Mouse (Mus musculus) intestine, embryonic 14.5 days (tissue): ENCODE data around the gene Arl3. TPM values are rescaled to one million over a fixed set of nuclear protein-coding genes. Genes with fewer than 3 reads are reported as not detected.
A peak's percentile ranks its signal among the peaks of the same experiment; 100 is the strongest.

Experiments used
- ATAC-seq: fragments of 200-750 bp; cut with Nextera tagmentation; replicated peaks from 2 replicates; pipeline ENCODE4 v1.8.0; 2017; ENCODE audit warnings: low read depth, moderate number of reproducible peaks, moderate TSS enrichment, moderate library complexity; ENCODE audit not compliant: low FRiP score, low TSS enrichment
- DNase-seq: peaks from one replicate; pipeline ENCODE4 v3.0.0-alpha.2; 2018; ENCODE audit warnings: low spot score
- H3K27ac ChIP-seq: fragments of 300-500 bp; sonication (generic); 2 replicates; pipeline ENCODE4 v1.5.1; 2014; ENCODE audit warnings: low read depth, mild to moderate bottlenecking, control low read depth
- H3K27me3 ChIP-seq: fragments of 300-500 bp; sonication (generic); replicated peaks from 2 replicates; pipeline ENCODE4 v1.6.1; 2014; ENCODE audit warnings: low read length, control low read depth; ENCODE audit not compliant: control insufficient read depth, insufficient read depth
- H3K36me3 ChIP-seq: fragments of 300-500 bp; sonication (generic); 2 replicates; pipeline ENCODE4 v1.6.1; 2014; ENCODE audit warnings: low read length, control low read depth; ENCODE audit not compliant: control insufficient read depth, insufficient read depth
- H3K4me1 ChIP-seq: fragments of 300-500 bp; sonication (generic); replicated peaks from 2 replicates; pipeline ENCODE4 v1.6.1; 2014; ENCODE audit warnings: low read length, control low read depth, mixed read lengths; ENCODE audit not compliant: control insufficient read depth, insufficient read depth
- H3K4me2 ChIP-seq: fragments of 300-500 bp; sonication (generic); 2 replicates; pipeline ENCODE4 v1.6.1; 2014; ENCODE audit warnings: low read length
- H3K4me3 ChIP-seq: fragments of 300-500 bp; sonication (generic); 2 replicates; pipeline ENCODE4 v1.5.1; 2014; ENCODE audit warnings: low read depth, low read length, control low read depth, mixed read lengths
- H3K9ac ChIP-seq: fragments of 300-500 bp; sonication (generic); 2 replicates; pipeline ENCODE4 v1.6.1; 2014; ENCODE audit warnings: mild to moderate bottlenecking, low read length
- H3K9me3 ChIP-seq: fragments of 300-500 bp; sonication (generic); 2 replicates; pipeline ENCODE4 v1.6.1; 2016; ENCODE audit warnings: low read length, control low read depth; ENCODE audit not compliant: control insufficient read depth
- WGBS: fragments of 180-500 bp; shearing (Covaris S2); extraction: QIAGEN DNeasy Blood & Tissue Kit; methylation state at CpG from one replicate; pipeline ENCODE4 v1.1.7; 2014; 5-methylcytosine and 5-hydroxymethylcytosine counted together
- polyA plus RNA-seq: library from polyadenylated mRNA; unstranded; fragments of >200 nt; fragmentation: Nextera tagmentation; extraction: Ambion mirVana; gene quantifications from 2 replicates; pipeline ENCODE4 v1.2.1, GENCODE M21; 2014

The Arl3 gene
- polyA plus RNA-seq, 1 experiment from 2014 or later, result 64.3 TPM

DNA sequence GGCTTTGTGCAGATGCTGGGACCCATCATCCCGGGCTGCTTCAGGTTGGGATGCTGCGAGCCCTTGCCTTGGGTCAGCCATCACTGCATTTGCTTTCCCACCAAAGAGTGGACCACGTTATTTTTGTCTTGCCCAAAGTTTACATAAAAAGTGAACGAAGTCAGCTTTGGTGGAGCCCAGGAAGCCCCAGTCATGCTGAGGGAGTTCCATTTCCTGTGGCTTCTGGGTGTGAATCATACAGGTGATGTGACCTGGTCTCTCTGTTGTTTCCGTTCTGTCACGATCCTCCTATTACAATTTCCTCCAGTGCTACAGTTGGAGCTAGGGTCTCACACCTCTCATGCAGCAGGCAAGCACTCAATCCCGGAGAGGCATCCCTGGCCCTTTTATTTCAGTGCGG lies 44.4 kb upstream of the Arl3 start:
- Histone ChIP-seq H3K4me2 (no peak overlapping the region), H3K9me3 (no peaks in the 10 kb centered on the region), H3K4me1 (peaks cover 34% of the 10 kb centered on the region), H3K9ac (no peak overlapping the region), H3K27ac (no peak overlapping the region), H3K36me3 (peaks cover 18% of the 10 kb centered on the region; the same call in 1 of the 2 replicates), H3K4me3 (no peak overlapping the region), H3K27me3 (no peaks in the 10 kb centered on the region)
- ATAC-seq (no peak), DNase-seq (no peak)
- 63% methylated on average over 8 of the region's 8 CpGs for WGBS

- Histone ChIP-seq H3K36me3 (peaks cover 18% of the 10 kb centered on the region; the same call in 1 of the 2 replicates), H3K4me1 (peaks cover 24% of the 10 kb centered on the region), H3K4me2 (no peak overlapping the region), H3K4me3 (no peak overlapping the region), H3K27me3 (no peaks in the 10 kb centered on the region), H3K9me3 (no peaks in the 10 kb centered on the region), H3K27ac (no peak overlapping the region), H3K9ac (no peak overlapping the region)
- DNase-seq, result no peak
- WGBS, result 54% methylated on average over 11 of the region's 11 CpGs
- no peak for ATAC-seq
Observed at GRCm38 (mm10) chr19:46616378-46616777, 43.4 kb upstream of the Arl3 start.

DNA sequence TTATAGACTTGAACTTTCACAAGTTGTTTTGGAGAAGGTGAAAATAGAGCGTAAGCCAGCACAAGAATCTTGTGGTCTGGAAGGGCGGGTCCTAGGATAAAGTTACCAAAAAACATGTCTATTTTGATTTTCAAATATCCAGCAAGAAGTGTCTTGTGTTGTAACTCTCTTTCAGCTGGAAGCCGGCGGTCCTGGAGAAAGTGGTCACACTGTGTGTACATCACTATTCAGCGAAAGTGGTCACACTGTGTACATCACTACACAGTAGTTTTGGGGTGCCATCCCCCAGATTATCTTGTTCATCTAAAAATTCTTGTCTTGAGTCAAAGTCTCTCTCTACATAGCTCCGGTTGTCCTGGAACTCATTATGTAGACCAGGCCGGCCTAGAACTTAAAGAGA lies 35.2 kb upstream of the Arl3 start:
- H3K4me3 ChIP-seq, result no peak overlapping the region
- no peaks in the 10 kb centered on the region for H3K9me3 ChIP-seq
- DNase-seq (no peak), ATAC-seq (no peak)
- H3K4me2 ChIP-seq, result no peak overlapping the region
- WGBS, result 96% methylated on average over 7 of the region's 7 CpGs
- H3K27ac ChIP-seq, result no peak overlapping the region
- H3K36me3 ChIP-seq, result peaks cover 36% of the 10 kb centered on the region
- no peak overlapping the region for H3K9ac ChIP-seq
- H3K4me1 ChIP-seq, result no peaks in the 10 kb centered on the region
- no peaks in the 10 kb centered on the region for H3K27me3 ChIP-seq

DNA sequence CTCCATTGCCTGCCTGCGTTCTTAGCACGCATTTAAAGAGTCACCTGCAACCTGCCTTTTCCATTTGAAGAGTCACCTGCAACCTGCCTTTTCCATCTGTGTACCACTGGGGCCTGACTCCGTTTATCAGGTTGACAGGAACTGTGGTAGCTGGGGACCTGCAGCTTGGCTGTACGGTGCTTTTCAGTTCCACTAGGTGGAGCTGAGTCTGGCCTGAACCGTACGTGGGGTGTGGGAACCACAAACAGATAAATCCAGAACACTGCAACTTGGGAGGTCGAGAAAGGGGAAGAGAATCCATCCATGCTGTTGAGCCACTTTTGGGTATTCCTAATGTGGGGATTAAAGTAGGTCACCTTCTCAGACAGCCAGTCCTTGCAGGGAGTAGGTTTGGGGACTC lies 34.4 kb upstream of the Arl3 start:
- H3K9ac ChIP-seq, result no peak overlapping the region
- DNase-seq (no peak), ATAC-seq (no peak)
- H3K4me1 ChIP-seq, result no peaks in the 10 kb centered on the region
- H3K9me3 ChIP-seq, result no peaks in the 10 kb centered on the region
- H3K4me3 ChIP-seq, result no peak overlapping the region
- no peaks in the 10 kb centered on the region for H3K27me3 ChIP-seq
- 53% methylated on average over 7 of the region's 7 CpGs for WGBS
- no peak overlapping the region for H3K4me2 ChIP-seq
- no peak overlapping the region for H3K27ac ChIP-seq
- H3K36me3 ChIP-seq, result peaks cover 34% of the 10 kb centered on the region

DNA sequence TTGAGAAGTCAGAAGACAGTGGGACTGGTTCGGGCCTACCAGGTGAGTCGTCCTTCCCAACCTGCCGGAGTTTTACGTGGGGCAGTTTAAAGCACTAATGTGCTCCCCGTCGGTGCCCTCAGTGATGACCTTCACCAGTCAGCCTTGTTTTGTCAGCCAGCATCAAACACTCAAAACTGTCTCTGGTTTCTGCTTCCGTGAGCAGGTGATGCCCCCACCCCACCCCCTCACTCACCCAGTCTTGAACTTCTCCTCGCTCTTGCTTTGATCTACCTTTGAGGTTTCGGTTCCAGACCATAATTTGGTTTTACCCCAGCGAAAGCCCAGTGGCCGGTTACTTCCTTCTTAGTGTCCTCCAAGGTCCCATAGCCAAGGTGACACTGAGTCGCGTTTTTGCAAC lies 33.7 kb upstream of the Arl3 start:
- Histone ChIP-seq H3K9ac (no peak overlapping the region), H3K4me2 (no peak overlapping the region), H3K4me1 (no peaks in the 10 kb centered on the region), H3K9me3 (no peaks in the 10 kb centered on the region), H3K27ac (no peak overlapping the region), H3K36me3 (peaks cover 36% of the 10 kb centered on the region), H3K27me3 (no peaks in the 10 kb centered on the region), H3K4me3 (no peak overlapping the region)
- WGBS, result 93% methylated on average over 13 of the region's 13 CpGs
- DNase-seq (no peak), ATAC-seq (no peak)

DNA sequence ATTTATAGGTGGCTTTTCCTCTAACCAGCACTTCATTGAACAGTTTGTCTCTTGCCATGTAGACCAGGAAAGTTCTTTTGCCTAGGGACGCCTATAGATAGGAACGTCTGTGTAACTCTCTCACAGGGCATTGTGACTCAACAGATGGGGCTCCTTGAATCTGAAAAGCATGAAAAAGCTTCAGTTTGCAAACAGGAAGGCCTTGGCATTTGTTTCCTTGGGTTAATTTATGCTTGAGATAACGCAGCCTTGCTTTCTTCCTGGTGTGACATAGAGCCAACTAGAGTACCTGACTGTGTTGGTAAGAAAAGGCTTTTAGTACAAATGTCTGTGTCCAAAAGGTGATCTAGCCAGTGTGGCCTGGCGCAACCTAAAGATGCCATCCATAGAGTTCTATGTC lies 29.4 kb upstream of the Arl3 start:
- no peak overlapping the region for H3K4me3 ChIP-seq
- no peak overlapping the region for H3K27ac ChIP-seq
- H3K36me3 ChIP-seq, result peaks cover 20% of the 10 kb centered on the region; the same call in 1 of the 2 replicates
- no peaks in the 10 kb centered on the region for H3K27me3 ChIP-seq
- H3K4me2 ChIP-seq, result no peak overlapping the region
- no peaks in the 10 kb centered on the region for H3K9me3 ChIP-seq
- ATAC-seq (no peak), DNase-seq (no peak)
- H3K4me1 ChIP-seq, result peaks cover 11% of the 10 kb centered on the region
- H3K9ac ChIP-seq, result no peak overlapping the region
- WGBS, result 84% methylated on average over 4 of the region's 4 CpGs

GRCm38 (mm10) chr19:46601491-46601890 lies 28.5 kb upstream of the Arl3 start:
- Histone ChIP-seq H3K27me3 (no peaks in the 10 kb centered on the region), H3K4me2 (no peak overlapping the region), H3K9ac (no peak overlapping the region), H3K27ac (no peak overlapping the region), H3K36me3 (peaks cover 14% of the 10 kb centered on the region; the same call in 1 of the 2 replicates), H3K4me3 (no peak overlapping the region), H3K4me1 (peaks cover 11% of the 10 kb centered on the region), H3K9me3 (no peaks in the 10 kb centered on the region)
- WGBS, result 82% methylated on average over 14 of the region's 14 CpGs
- DNase-seq (no peak), ATAC-seq (no peak)

- Histone ChIP-seq H3K4me1 (peaks cover 11% of the 10 kb centered on the region), H3K36me3 (0 out of 2 replicates have a peak, but pooled peaks cover 14% of the 10 kb centered on the region), H3K4me2 (peak overlapping the region; percentile 76), H3K27ac (no peak overlapping the region), H3K4me3 (peak overlapping the region; percentile 97; the same call in 1 of the 2 replicates), H3K9ac (no peak overlapping the region), H3K27me3 (no peaks in the 10 kb centered on the region), H3K9me3 (no peaks in the 10 kb centered on the region)
- 81% methylated on average over 4 of the region's 4 CpGs for WGBS
- no peak for DNase-seq
- no peak for ATAC-seq
Observed at GRCm38 (mm10) chr19:46600371-46600770, 27.4 kb upstream of the Arl3 start.
